Mouse (Mus musculus) cerebellum, adult 11 months (tissue): ENCODE measurements around the gene Cd93.

Experiments used
- DNase-seq: peaks from one replicate; pipeline ENCODE4 v3.0.0; 2022

Cd93 gene

DNA sequence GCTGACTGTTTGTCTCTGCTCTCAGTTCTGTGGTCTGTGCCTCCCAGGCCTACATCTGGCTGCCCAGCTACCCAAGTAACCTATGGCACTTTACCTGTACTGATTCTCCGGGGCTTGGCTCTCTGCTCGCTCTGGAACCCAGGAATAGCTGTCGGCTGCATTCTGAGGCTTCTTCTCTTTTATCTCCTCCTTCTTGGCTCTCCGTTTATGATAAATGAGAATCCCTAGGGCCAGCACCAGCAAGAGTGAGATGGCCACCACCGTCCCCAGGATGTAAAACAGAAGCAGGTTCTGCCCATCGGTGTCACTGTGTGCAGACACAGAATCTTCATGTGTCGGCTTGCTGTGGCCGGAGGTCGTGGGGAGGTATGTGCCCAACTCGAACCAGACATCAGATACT lies 1.9 kb downstream of the Cd93 start:
- no peak for DNase-seq

DNA sequence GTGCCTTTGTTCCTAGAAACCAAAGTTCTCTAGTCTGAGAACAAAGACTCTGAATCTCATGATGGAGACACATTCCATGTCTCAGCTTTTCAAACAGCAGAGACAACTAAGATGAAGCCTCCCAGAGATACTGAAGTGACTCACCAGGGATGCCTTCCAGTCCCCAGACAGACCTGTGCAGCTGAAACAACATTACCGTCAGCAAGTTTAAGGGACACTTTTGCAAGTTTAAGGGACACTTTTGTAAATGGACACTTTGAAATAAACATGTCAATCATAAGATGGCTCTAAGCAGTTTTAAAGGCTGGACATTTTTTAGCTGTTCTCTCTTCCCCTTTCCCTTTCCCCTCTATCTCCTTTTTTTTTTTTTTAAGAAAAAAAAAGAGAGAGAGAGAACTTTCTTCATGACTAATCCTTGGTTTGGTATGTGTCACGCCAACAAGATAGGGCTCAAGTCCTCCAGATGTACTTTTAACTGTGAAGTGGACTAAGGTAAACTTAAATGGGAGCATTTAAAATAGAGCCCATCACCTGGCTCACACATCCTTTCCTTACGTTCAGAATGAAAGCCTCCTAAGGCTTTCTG lies 3.6 kb downstream of the Cd93 start:
- DNase-seq = no peak

DNA sequence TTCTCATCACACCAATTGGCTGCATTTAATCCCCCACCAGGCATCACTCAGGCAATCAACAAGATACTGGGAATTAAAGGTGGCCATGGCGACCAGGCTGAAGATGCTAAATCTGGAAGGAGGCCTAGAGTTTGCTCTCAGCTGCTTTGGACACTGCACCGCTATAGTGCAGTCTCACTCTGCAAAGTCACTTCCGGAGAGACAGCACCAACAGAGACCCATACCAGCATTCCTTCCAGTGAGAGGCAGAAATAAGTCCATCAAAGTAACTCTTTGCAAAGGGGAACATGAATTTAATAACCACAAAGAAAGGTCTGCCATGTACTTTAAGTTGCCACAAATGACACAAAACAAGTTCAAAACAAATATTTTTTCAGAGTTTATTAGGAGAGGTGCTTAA lies 7.1 kb downstream of the Cd93 start:
- no peak for DNase-seq

DNA sequence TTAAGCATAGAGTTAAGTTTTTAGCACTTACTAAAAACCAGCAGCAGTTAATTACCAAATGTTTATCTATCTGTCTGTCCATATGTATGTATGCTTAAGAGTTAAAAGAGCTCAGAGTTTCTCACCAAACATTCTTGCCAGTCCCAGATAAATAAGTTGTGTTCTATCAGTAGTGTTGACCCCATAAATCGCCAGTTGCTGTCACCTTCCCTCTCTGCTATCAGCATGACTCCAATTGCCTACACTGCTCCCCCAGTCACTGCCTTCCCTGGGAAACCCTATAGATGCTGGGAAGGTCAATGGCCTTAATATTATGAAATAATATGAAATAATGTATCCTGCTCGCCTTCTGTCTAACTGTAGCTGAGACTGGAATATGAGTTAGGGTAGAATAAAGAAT lies 11.0 kb downstream of the Cd93 start:
- DNase-seq = no peak

DNA sequence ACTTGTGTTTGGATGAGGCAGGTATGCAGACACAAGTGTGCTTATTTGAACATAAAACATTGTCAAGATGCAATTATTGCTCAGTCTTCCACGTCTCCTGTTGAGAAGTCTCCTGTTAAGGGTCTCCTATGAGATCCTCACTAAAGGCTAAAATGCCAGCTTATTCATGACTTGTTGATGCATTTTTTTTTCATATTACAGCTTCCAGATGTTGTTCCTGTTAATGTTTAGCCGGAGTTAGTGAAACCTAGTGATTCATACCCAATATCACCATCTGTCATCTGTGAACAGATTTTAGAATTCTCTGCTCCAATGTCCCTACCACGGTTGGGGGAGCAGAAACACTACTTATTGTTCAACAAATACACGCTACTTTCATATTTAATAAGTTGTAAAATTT lies 12.4 kb downstream of the Cd93 start:
- no peak for DNase-seq

DNA sequence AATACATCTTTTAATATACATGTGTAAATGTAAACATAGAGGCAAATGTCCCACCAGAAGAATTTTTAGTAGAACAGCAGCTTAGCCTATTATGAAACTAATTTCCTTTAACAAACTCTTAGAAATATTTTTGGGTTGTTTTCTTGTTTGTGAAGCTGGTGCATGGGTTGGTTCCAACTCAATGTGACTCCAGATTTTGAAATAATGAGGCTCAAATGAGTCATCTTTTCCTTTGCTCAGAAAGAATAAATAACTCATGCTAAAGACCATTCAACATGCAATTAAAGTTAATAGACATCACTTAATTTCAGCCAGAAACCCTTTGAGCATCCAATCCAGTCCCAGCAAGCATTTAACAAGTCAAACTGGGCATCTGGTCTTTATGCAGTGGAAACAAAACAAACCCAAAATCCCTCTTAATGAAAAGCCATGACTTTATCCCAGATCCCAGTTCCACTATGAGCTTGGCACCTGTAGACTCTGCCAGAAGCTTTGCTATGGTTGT lies 14.3 kb downstream of the Cd93 start:
- no peak for DNase-seq

DNA sequence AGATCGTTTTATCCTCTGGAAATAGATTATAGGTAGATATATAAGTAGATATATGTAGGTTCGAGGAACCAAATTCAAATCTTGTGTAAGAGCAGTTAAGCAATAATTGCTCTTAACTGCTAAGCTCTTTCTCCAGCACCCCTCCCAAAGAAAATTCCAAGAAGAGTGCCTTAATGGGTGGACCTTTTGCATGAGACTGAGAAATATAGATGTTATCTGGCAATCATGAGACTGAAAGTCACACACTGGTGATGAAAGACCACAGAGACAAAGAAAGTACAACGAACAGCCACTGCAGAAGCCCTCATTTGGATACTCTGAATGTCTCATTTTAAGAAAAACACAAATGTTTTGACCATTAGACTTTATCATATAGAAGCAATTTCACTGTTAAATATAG lies 14.8 kb downstream of the Cd93 start:
- DNase-seq = no peak

DNA sequence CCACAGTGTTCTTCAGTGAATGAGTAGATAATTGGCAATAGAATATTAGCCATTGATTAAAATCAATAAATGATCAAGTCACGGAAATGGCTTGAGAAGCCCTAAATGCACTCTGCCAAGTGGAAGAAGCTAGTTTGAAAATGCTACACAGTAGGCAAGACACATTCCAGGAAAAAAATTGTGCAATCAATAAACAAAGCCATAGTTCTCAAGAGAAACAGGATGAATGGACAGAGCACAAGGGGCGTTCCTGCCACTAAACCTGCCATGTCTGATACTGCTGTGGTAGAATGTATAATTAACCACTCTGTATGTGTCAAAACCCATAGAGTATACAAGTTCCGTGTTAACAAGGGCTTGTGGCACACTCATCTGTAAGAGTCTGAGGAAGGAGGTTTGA lies 15.8 kb downstream of the Cd93 start:
- no peak for DNase-seq

DNA sequence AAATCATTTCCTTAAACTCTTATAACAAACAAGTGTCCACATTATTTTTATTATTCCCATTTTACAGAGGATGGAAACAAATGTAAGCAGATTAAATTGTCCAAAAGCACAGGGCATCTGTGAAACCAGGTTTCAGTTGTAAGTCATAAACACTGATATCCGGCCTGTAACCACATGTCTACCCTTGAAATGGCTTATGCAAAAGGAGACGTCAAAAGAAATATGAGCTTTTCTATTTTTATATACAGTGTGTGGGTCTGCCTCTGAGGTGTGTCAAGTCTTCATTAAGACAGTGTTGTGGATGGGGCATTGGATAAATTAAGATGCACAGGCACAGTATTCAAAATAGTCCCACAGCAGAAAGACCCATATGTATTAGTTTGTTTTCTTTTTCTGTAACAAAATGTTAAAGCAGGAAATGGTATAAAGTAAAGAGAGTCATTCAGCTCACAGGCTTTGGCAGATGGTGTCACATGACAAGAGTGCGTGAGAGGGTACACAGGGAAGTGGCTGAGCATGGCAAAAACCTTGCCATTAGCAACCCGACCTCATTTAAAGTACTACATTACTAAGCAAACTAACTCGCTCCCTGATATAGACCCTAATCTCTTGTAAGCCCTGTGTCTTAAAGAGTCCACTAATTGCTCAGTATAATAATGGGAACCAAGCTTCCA lies 17.5 kb downstream of the Cd93 start:
- no peak for DNase-seq

DNA sequence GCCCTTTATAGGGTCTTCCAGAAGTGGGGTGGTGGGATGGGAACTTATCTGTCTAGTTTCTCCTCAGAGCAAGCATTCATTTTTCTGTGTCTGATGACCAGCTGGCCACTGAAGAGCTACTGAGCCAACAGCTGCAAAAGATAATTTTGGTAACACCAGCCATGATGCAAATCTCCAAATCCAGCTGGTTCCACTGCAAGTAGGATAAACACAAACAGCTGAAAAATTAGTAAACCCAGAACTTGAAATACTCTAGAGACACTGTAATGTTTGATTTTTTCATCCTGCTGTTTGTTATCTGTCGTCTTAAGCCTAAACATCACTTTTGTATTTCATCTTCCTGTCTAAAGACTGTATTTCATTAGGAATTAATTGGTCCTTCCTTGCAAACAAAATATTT lies 21.7 kb downstream of the Cd93 start:
- DNase-seq = no peak

DNA sequence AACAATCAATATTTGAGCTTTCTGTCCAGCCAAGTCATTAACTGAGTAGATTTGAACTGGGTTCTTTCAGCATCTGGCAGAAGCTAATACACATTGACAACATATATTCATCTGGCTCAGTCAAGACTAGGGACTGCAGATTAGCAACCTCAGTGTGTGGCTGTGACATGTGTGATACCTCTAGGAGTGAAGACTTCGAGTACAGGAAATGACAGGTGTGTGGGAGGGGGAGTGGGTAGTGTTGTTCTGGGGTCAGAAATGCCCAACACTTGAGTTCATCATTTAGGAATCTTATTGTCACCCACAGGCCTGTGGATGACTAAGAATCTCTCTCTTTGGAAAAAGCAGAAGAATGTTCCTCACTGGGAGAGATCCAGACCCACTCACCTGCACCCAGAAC lies 22.3 kb downstream of the Cd93 start:
- DNase-seq = no peak

DNA sequence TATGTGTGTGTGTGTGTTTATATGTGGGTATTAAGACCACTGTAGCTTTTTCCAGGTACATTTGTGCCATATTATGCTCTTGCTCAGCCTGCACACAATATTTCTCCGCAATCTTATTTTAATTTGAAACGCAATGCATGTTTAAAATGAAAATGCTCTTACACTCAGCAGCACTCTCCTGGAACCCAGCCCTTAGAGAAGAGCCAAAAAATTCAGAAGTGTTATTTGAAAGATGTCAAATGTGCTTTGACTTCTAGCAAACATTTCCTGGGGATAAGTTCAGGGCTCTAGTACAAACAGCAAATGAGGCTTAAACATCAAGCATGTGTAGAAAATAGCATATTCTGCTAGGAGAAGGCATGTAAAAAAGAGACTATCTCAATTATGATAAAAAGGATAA lies 23.6 kb downstream of the Cd93 start:
- DNase-seq = no peak

DNA sequence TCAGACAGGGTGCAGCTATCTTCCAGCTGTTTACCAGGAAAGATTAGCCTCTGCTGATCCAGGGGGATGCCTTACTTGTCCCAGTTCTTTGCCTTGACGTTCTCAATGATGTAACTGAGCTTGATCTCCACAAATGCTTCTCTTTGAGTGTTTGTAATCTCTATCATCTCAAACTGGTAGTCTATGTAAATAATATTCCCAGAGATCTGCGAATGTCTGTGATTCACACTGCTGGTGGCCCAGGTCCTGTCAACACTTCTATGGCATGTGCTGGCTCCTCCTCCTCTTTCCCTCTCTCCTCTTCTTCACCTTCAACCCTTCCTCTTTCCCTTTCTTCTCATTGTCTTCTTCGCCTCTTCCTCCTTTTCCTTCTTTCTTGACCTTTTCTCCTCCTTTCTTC lies 24.2 kb downstream of the Cd93 start:
- DNase-seq = no peak

DNA sequence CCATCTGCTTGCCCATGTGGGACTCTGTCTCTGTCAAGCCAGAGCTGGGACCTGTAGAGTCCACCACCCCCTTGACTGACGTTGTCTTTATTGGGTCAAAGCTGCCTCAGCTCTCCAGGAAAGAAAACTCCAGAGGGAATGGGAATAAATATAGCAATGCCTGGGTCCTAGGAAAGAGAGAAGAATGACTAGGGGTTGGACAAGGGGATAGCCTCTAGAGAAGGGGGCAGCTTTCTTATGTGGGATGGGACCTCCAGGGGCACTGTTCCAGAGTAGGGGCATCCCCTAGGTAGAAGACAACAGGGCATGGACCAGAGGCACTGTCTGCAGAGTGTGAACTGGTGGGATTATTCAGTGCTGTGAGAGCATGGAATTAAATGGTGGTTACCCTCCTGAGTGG lies 33.5 kb downstream of the Cd93 start:
- DNase-seq = no peak

DNA sequence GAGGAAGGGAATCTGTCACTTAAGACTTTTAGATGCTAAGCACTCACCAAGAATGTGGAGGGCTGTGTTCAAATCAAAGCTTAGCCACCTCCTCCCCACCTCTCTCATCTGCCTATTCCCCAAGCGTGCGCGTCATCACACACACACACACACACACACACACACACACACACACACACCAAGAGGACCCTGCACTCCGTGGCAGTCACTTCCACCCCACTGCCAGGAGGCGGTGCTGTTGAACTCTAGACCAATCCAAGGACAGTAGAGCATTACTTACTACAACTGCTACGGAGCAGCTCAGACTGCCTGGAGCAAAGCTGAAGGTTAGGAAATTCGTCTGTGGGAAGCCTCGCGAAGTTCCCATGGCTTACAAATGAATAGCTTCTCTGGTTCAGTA lies 34.2 kb downstream of the Cd93 start:
- peak; percentile 14 for DNase-seq

DNA sequence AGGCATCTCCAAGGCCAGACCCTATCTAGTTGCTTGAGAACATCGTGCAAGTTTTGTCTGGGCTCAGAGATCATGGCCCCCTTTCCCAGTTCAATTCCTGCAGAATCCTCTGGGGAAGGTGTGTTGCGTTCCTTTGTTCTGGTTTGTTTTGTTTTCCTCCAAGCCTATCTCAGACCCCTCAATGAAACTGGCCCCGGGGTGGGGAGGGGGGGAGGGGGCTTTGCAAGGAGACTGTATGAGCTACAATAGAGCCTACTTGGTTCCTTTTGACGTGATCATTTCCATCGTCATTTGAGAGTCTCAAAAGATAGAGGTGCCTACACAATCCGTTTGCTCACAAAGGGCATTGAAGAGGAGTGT lies 34.6 kb downstream of the Cd93 start:
- DNase-seq = no peak

DNA sequence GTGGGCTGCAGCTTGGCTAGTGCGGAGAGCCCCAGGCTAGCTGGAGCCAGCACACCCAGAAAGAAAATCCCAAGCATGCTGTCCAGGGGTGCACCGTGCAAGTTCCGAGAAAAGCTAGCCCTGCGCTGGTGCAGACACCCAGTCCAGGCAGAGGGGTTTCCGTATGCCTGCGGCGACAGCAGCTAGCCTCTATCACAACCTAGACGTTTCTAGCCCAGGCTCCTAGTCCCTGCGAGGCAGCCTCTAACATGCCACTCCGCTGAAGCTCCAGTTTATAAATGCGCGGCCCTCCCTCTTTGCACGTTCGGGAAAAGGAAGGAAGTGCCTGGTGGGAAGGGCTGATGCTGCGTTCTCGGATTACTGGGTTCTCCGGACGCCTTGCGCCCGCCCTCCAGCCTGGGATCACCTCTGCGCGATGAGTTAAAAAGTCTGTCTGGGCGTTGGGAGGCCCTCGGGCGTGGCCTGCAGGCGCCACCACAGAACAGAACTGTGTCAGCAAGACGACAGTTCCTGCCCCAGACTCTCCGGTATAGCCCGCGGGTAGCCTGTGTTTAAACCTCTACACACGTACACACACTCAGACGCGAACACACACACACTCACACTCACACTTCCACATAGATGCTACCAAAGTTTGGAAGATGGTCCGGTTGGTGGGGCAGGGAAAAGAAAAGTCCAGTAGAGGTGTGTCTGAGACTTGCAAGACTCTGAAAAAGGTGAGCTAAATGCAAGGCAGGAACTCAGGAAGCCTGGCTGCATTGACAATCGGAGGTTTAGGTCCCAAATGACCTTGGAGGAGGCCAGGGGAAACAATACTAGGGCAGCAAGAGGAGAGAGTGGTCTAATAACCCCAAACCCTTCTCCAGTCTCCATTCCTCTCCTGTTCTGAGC lies 35.2 kb downstream of the Cd93 start, which contains the start of gene Thbd:
TSS of gene Thbd (minus strand) at position 319 of the 891 bp plus-strand sequence.
- no peak for DNase-seq

DNA sequence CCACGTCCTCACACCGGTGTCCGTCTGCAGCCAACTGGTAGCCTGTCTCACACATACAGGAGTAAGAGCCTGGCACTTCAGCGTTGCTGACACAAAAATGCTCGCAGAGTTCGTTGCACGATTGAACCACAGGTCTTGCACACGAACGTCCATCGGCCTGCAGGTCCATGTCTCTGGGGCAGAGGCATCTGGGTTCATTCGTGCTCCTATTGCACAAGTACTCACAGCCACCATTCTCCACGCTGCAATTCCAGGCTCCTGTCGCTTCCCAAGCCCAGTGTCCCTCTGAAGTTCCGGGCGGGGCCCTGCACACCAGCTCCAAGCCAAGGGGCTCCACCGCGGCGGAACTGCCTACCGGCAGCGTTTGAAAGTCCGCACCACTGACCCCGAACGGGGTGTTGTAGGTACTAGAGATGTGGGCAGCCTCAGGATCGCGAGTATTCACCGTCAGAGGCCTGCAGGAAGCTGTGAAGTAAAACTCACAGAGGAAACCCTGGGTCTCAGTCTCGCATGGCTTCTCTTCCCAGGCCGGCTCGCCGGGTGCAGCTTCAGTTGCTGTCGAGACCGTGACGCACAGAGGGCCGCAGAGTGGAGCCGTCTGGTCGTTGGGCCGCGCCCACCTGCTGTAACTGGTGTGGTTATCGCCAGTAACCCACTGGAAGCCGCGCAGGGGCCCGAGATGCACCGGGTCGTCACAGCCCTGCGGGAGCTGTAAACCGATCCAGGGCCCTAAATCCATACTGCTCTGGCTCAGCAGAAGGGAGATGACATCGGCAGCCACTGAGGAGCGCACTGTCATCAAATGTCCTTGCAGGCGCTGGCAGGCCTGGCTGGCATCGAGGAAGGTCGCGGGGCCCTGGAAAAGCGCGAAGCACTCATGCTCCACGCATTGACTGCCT lies 36.1 kb downstream of the Cd93 start:
- DNase-seq = no peak

DNA sequence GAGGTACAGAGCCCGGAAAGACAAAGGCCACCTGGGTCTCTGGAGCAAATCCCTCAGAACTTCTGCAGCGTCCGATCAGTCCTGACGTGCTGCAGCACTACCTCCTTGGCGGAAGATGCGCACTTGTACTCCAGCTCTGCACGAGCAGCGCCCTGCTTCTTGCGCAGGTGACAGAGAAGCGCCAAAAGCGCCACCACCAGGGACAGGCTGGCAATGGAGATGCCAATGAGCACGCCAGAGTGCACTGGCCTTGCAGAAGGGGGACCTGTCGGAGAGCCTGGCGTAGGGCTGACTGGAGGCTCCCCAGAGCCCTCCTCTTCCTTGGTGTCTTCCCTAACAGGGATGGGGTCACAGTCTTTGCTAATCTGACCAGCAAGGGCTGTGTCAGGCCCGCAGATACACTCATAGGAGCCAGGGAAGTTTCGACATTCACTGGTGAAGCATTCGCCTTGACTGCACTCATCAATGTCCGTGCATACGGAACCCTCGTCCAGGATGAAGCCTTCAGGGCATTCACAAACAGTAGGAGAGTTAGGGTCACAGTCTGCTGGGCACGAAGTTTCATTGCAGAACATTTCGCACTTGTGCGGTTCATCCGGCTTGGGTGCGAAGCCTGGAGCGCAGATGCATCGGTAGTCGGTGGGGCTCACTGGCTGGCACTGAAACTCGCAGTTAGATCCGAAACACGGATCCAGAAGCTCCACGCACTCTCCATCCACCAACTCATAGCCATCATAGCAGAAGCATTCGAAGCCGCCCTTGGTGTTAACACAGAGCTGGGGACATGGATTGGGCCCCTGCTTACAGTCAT lies 37.0 kb downstream of the Cd93 start:
- DNase-seq = no peak

DNA sequence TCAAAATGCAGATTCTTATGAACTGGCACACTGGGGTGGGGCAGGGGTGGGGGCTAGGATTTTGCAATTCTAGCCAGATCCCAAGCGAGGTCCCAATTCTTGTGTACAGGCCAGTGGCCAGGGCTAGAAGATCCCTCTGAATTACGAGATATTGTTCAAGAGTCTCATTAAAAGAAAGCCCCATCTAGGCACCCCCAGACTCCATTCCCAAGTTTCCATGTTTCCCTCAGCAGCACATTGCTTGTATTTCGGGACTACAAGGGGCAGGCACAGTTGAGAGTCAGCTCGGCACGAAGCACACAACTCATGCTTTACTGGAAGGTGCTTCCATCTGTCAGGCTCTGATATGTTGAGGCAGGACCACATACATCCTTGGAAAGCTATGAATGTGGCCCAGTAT lies 38.5 kb downstream of the Cd93 start:
- DNase-seq = no peak

DNA sequence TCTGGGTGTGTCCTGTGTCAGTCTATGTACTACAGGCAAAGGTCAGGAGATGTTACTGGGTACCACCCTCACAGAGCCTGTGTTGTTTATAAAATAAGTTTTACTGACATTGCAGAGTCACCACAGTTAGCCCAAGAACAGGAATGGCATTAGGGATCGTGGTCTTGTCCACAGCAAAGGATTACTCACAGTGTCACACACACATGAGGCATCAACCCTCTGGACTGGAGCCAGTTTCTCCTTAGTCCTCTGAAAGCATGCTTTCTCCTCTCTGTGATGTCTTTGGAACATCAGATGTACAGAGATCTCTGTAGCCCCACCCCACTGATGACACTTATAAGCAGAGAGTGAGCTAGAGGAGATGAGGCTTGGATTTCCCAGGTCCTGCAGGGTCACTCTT lies 41.1 kb downstream of the Cd93 start:
- no peak for DNase-seq
